Mouse (Mus musculus): ENCODE measurements around the gene Mrpl42. TPM values are rescaled to one million over a fixed set of nuclear protein-coding genes. Genes with fewer than 3 reads are reported as not detected.

Gene Mrpl42
- polyA plus RNA-seq, 1 experiment: 163 TPM

GRCm38 (mm10) chr10:95544651-95545050, 42.9 kb upstream of the Mrpl42 start:
- Histone ChIP-seq H3K36me3 (ENCODE audit: control insufficient read depth, insufficient read depth) (peaks cover 77% of the 10 kb centered on the region), H3K79me2 (ENCODE audit: control insufficient read depth, insufficient read depth) (peaks cover 20% of the 10 kb centered on the region), H3ac (ENCODE audit: control insufficient read depth, insufficient read length, low read depth) (no peak overlapping the region), H3K79me3 (ENCODE audit: low read depth) (peaks cover 18% of the 10 kb centered on the region), H3K27me3 (ENCODE audit: control insufficient read depth, insufficient read depth, insufficient read length) (no peaks in the 10 kb centered on the region), H3K4me3 (ENCODE audit: insufficient read depth, poor library complexity, severe bottlenecking) (no peak overlapping the region)
- TF ChIP-seq CEBPB (IDR thresholded peaks at IDR 0.05; ENCODE audit: low read depth) (no peak), USF1 (IDR thresholded peaks at IDR 0.05; ENCODE audit: low read depth) (no peak), FOSL1 (IDR thresholded peaks at IDR 0.05; ENCODE audit: insufficient read depth, low read length, poor library complexity, severe bottlenecking) (no peak), MYOD1 (IDR thresholded peaks at IDR 0.05; ENCODE audit: control insufficient read depth, insufficient read length, low read depth) (no peak), CTCF (IDR thresholded peaks at IDR 0.05; ENCODE audit: control insufficient read depth, insufficient read depth, insufficient read length) (no peak), MAX (IDR thresholded peaks at IDR 0.05) (no peak), MYOG (IDR thresholded peaks at IDR 0.05; ENCODE audit: control insufficient read depth, extremely low read depth, insufficient read length) (no peak)

DNA sequence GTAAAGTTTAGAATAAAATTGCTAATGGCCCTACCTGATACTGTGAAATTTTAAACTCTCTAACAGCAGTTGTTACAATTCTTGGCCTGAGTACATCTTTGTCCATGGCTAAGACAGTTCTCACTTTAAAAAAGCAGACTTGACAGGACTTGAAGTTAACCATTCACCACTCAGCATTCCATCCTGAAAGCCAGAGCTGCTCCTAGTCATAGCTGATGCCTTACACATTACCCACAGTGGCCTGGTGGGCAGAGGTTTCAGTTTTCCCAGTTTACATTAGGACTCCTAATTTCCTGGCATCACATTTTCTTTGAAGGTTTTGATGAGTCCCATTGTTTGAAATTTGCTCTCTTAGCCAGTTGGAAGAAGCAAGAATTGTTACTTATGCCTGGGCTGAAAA, 42.3 kb upstream of the Mrpl42 start:
- no peak overlapping the region for H3ac ChIP-seq (ENCODE audit: control insufficient read depth, insufficient read length, low read depth)
- H3K79me2 ChIP-seq (ENCODE audit: control insufficient read depth, insufficient read depth): peaks cover 26% of the 10 kb centered on the region
- peaks cover 71% of the 10 kb centered on the region for H3K36me3 ChIP-seq (ENCODE audit: control insufficient read depth, insufficient read depth)
- H3K27me3 ChIP-seq (ENCODE audit: control insufficient read depth, insufficient read depth, insufficient read length): no peaks in the 10 kb centered on the region
- TF ChIP-seq MAX (IDR thresholded peaks at IDR 0.05) (no peak), MYOD1 (IDR thresholded peaks at IDR 0.05; ENCODE audit: control insufficient read depth, insufficient read length, low read depth) (no peak), CEBPB (IDR thresholded peaks at IDR 0.05; ENCODE audit: low read depth) (no peak), FOSL1 (IDR thresholded peaks at IDR 0.05; ENCODE audit: insufficient read depth, low read length, poor library complexity, severe bottlenecking) (no peak), USF1 (IDR thresholded peaks at IDR 0.05; ENCODE audit: low read depth) (no peak), MYOG (IDR thresholded peaks at IDR 0.05; ENCODE audit: control insufficient read depth, extremely low read depth, insufficient read length) (no peak), CTCF (IDR thresholded peaks at IDR 0.05; ENCODE audit: control insufficient read depth, insufficient read depth, insufficient read length) (no peak)
- H3K4me3 ChIP-seq (ENCODE audit: insufficient read depth, poor library complexity, severe bottlenecking): no peak overlapping the region
- peaks cover 25% of the 10 kb centered on the region for H3K79me3 ChIP-seq (ENCODE audit: low read depth)

DNA sequence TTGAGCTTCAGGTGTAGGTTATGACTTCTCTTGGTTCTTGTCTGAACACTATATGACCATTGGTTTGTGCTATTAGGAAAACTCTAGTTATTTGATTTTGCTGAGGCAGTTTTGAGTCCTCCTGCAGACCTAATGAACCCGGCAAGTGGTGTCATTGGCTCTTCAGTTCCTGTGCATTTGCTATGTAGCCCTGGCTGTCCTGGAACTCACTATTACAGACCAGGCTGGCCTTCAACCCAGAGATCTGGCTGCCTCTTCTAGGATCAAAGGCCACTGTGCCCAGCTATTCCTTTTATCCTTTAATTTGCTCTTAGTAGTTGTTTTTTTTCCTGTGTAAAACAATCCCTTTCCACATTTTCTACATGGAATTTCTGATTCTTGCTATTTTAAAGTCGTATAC, 41.6 kb upstream of the Mrpl42 start:
- Histone ChIP-seq H3K4me3 (ENCODE audit: insufficient read depth, poor library complexity, severe bottlenecking) (no peak overlapping the region), H3K79me3 (ENCODE audit: low read depth) (peaks cover 31% of the 10 kb centered on the region), H3K79me2 (ENCODE audit: control insufficient read depth, insufficient read depth) (peaks cover 33% of the 10 kb centered on the region), H3K27me3 (ENCODE audit: control insufficient read depth, insufficient read depth, insufficient read length) (no peaks in the 10 kb centered on the region), H3ac (ENCODE audit: control insufficient read depth, insufficient read length, low read depth) (no peak overlapping the region), H3K36me3 (ENCODE audit: control insufficient read depth, insufficient read depth) (peaks cover 64% of the 10 kb centered on the region)
- no peak for TF ChIP-seq CEBPB (IDR thresholded peaks at IDR 0.05; ENCODE audit: low read depth)
- no peak for TF ChIP-seq CTCF (IDR thresholded peaks at IDR 0.05; ENCODE audit: control insufficient read depth, insufficient read depth, insufficient read length)
- TF ChIP-seq MYOD1 (IDR thresholded peaks at IDR 0.05; ENCODE audit: control insufficient read depth, insufficient read length, low read depth): no peak
- TF ChIP-seq USF1 (IDR thresholded peaks at IDR 0.05; ENCODE audit: low read depth): no peak
- no peak for TF ChIP-seq MYOG (IDR thresholded peaks at IDR 0.05; ENCODE audit: control insufficient read depth, extremely low read depth, insufficient read length)
- TF ChIP-seq MAX (IDR thresholded peaks at IDR 0.05): no peak
- no peak for TF ChIP-seq FOSL1 (IDR thresholded peaks at IDR 0.05; ENCODE audit: insufficient read depth, low read length, poor library complexity, severe bottlenecking)

DNA sequence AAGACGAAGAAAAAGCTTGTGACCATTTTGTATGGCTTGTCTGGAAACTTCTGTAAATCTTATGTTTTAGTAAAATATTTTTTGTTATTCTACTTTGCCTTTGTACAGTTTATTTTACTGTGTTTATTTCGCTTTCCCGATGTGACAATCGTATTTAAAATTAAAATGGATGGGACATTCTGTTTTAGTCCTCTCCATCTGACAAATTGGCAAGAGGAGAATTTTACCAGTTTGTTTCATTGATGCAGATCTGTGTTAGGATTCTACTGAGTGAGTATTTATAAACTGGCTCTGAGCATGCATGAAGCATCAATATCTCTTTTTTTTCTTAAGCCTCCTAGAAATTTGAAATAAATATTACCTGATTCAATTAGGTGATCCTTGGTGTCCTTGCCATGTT, 41.2 kb upstream of the Mrpl42 start:
- no peak overlapping the region for H3ac ChIP-seq (ENCODE audit: control insufficient read depth, insufficient read length, low read depth)
- peaks cover 60% of the 10 kb centered on the region for H3K36me3 ChIP-seq (ENCODE audit: control insufficient read depth, insufficient read depth)
- H3K4me3 ChIP-seq (ENCODE audit: insufficient read depth, poor library complexity, severe bottlenecking): no peak overlapping the region
- H3K27me3 ChIP-seq (ENCODE audit: control insufficient read depth, insufficient read depth, insufficient read length): no peaks in the 10 kb centered on the region
- peaks cover 36% of the 10 kb centered on the region for H3K79me3 ChIP-seq (ENCODE audit: low read depth)
- H3K79me2 ChIP-seq (ENCODE audit: control insufficient read depth, insufficient read depth): peaks cover 37% of the 10 kb centered on the region
- no peak for TF ChIP-seq USF1 (IDR thresholded peaks at IDR 0.05; ENCODE audit: low read depth)
- TF ChIP-seq MAX (IDR thresholded peaks at IDR 0.05): no peak
- TF ChIP-seq CTCF (IDR thresholded peaks at IDR 0.05; ENCODE audit: control insufficient read depth, insufficient read depth, insufficient read length): no peak
- no peak for TF ChIP-seq MYOG (IDR thresholded peaks at IDR 0.05; ENCODE audit: control insufficient read depth, extremely low read depth, insufficient read length)
- TF ChIP-seq MYOD1 (IDR thresholded peaks at IDR 0.05; ENCODE audit: control insufficient read depth, insufficient read length, low read depth): no peak
- no peak for TF ChIP-seq CEBPB (IDR thresholded peaks at IDR 0.05; ENCODE audit: low read depth)
- no peak for TF ChIP-seq FOSL1 (IDR thresholded peaks at IDR 0.05; ENCODE audit: insufficient read depth, low read length, poor library complexity, severe bottlenecking)

GRCm38 (mm10) chr10:95539841-95540240, 38.1 kb upstream of the Mrpl42 start:
- peaks cover 64% of the 10 kb centered on the region for H3K79me3 ChIP-seq (ENCODE audit: low read depth)
- TF ChIP-seq MYOG (IDR thresholded peaks at IDR 0.05; ENCODE audit: control insufficient read depth, extremely low read depth, insufficient read length) (no peak), USF1 (IDR thresholded peaks at IDR 0.05; ENCODE audit: low read depth) (no peak)
- H3K79me2 ChIP-seq (ENCODE audit: control insufficient read depth, insufficient read depth): peaks cover 68% of the 10 kb centered on the region
- peaks cover 29% of the 10 kb centered on the region for H3K36me3 ChIP-seq (ENCODE audit: control insufficient read depth, insufficient read depth)
- no peak overlapping the region for H3K4me3 ChIP-seq (ENCODE audit: insufficient read depth, poor library complexity, severe bottlenecking)
- H3ac ChIP-seq (ENCODE audit: control insufficient read depth, insufficient read length, low read depth): no peak overlapping the region
- H3K27me3 ChIP-seq (ENCODE audit: control insufficient read depth, insufficient read depth, insufficient read length): no peaks in the 10 kb centered on the region

DNA sequence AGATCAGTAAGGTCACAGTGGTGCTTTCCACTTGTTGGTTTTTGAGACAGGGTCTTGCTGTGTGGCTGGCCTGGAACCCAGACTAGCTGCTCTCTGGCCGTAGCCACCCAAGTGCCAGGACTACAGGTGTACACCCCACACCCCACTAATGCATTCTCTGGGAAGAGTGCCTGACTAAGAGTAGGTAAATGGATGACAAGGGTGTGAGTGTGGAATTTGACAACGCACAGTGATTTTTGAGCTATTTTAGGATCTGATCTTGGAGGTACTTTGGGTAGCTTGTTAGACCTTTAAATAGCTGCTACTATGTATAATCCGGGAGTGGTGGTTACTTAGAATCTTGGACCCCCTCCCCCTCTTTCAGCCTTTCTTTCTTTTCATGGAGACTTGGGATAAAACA, 37.5 kb upstream of the Mrpl42 start:
- Histone ChIP-seq H3K27me3 (ENCODE audit: control insufficient read depth, insufficient read depth, insufficient read length) (no peaks in the 10 kb centered on the region), H3K79me2 (ENCODE audit: control insufficient read depth, insufficient read depth) (peaks cover 74% of the 10 kb centered on the region), H3K79me3 (ENCODE audit: low read depth) (peaks cover 70% of the 10 kb centered on the region), H3ac (ENCODE audit: control insufficient read depth, insufficient read length, low read depth) (no peak overlapping the region), H3K36me3 (ENCODE audit: control insufficient read depth, insufficient read depth) (peaks cover 23% of the 10 kb centered on the region), H3K4me3 (ENCODE audit: insufficient read depth, poor library complexity, severe bottlenecking) (no peak overlapping the region)
- TF ChIP-seq MAX (IDR thresholded peaks at IDR 0.05): no peak
- no peak for TF ChIP-seq CEBPB (IDR thresholded peaks at IDR 0.05; ENCODE audit: low read depth)
- no peak for TF ChIP-seq MYOG (IDR thresholded peaks at IDR 0.05; ENCODE audit: control insufficient read depth, extremely low read depth, insufficient read length)
- no peak for TF ChIP-seq MYOD1 (IDR thresholded peaks at IDR 0.05; ENCODE audit: control insufficient read depth, insufficient read length, low read depth)
- no peak for TF ChIP-seq USF1 (IDR thresholded peaks at IDR 0.05; ENCODE audit: low read depth)
